Mouse (Mus musculus): Measurements from ENCODE around the gene Pi4k2a.

Gene Pi4k2a

GRCm38 (mm10) chr19:42135070-42135469, 44.8 kb downstream of the Pi4k2a start:
- no peak for DNase-seq (ENCODE audit: low spot score)

- no peak for DNase-seq (ENCODE audit: low spot score)
These were observed 45.9 kb downstream of the Pi4k2a start for GRCm38 (mm10) chr19:42136126-42136525.

GRCm38 (mm10) chr19:42137167-42137672, 47.0 kb downstream of the Pi4k2a start:
- DNase-seq (ENCODE audit: low spot score), result no peak

- no peak for DNase-seq (ENCODE audit: low spot score)
These were observed 48.4 kb downstream of the Pi4k2a start for GRCm38 (mm10) chr19:42138517-42139285.

GRCm38 (mm10) chr19:42139724-42140517, 49.7 kb downstream of the Pi4k2a start:
- no peak for DNase-seq (ENCODE audit: low spot score)

GRCm38 (mm10) chr19:42141998-42142397, 51.7 kb downstream of the Pi4k2a start:
- DNase-seq (ENCODE audit: low spot score), result no peak

- no peak for DNase-seq (ENCODE audit: low spot score)
These were observed 52.5 kb downstream of the Pi4k2a start for GRCm38 (mm10) chr19:42142757-42143156.

GRCm38 (mm10) chr19:42144067-42144466, 53.8 kb downstream of the Pi4k2a start:
- DNase-seq (ENCODE audit: low spot score), result no peak

GRCm38 (mm10) chr19:42144541-42145167, 54.4 kb downstream of the Pi4k2a start:
- DNase-seq (ENCODE audit: low spot score), result peak; percentile 91

- no peak for DNase-seq (ENCODE audit: low spot score)
These were observed 54.9 kb downstream of the Pi4k2a start for GRCm38 (mm10) chr19:42145210-42145609.

GRCm38 (mm10) chr19:42145731-42146130, 55.5 kb downstream of the Pi4k2a start:
- no peak for DNase-seq (ENCODE audit: low spot score)

GRCm38 (mm10) chr19:42146276-42147010, 56.2 kb downstream of the Pi4k2a start:
- no peak for DNase-seq (ENCODE audit: low spot score)

GRCm38 (mm10) chr19:42147170-42147768, 57.0 kb downstream of the Pi4k2a start, which contains the start of gene Marveld1:
Gene Marveld1, plus strand, starts transcription at chr19:42147400.
- no peak for DNase-seq (ENCODE audit: low spot score)

- DNase-seq (ENCODE audit: low spot score), result no peak
These were observed 57.7 kb downstream of the Pi4k2a start for GRCm38 (mm10) chr19:42147769-42148568.

- no peak for DNase-seq (ENCODE audit: low spot score)
These were observed 58.2 kb downstream of the Pi4k2a start for GRCm38 (mm10) chr19:42148569-42148860.

- DNase-seq (ENCODE audit: low spot score), result peak; percentile 90
These were observed 61.7 kb downstream of the Pi4k2a start for GRCm38 (mm10) chr19:42151990-42152389.

GRCm38 (mm10) chr19:42157493-42158237, 67.4 kb downstream of the Pi4k2a start:
- no peak for DNase-seq (ENCODE audit: low spot score)

GRCm38 (mm10) chr19:42158246-42159017, 68.2 kb downstream of the Pi4k2a start:
- no peak for DNase-seq (ENCODE audit: low spot score)

- DNase-seq (ENCODE audit: low spot score), result no peak
These were observed 73.5 kb downstream of the Pi4k2a start, which contains the start of gene Zfyve27 for GRCm38 (mm10) chr19:42163764-42164163. Gene Zfyve27, plus strand, starts transcription at chr19:42163951.
